ENCODE assay signal across 9 mouse cellular contexts in genomic region chr8:103644106-103644505, GRCm38 (mm10).
DNase-seq lines count a peak whose midpoint lies in the region.
"Had no signal": no experiment of that assay in that cellular context is flagged by ENCODE, and none has a peak within 500 bp of the region (broad histone marks: within the 10 kb centered on the region; RNA-seq: fewer than 3 reads in every experiment).

No protein-coding gene starts in this region.

- peak; percentile 77 to 80 for DNase-seq in cerebellum, postnatal 10 days
- DNase-seq in cerebellum, adult 18-20 months = no peak
- peak; percentile 16 to 17 for DNase-seq in kidney, postnatal 4 days
- no peak for DNase-seq in kidney, adult 11 months
- peak; percentile 62 to 64 for DNase-seq in layer of hippocampus, postnatal 10 days (ENCODE audit: low spot score in 2 of 2)
- peak; percentile 90 to 92 for DNase-seq in right cerebral cortex, postnatal 10 days (ENCODE audit: low spot score in 2 of 2)
- no peak for DNase-seq in B cell, adult 2 months
- DNase-seq in cerebellum, postnatal 36 days = no peak
- DNase-seq: gastrocnemius, postnatal 36 days had no signal

Comparison
In these comparisons a context has a peak if more than half of its experiments do, and no peak if none do; other contexts are left out.
1. DNase-seq: peak in cerebellum, postnatal 10 days (2 of 2), kidney, postnatal 4 days (2 of 2), layer of hippocampus, postnatal 10 days (2 of 2) and right cerebral cortex, postnatal 10 days (2 of 2); none in cerebellum, adult 18-20 months (0 of 2), kidney, adult 11 months (single experiment), B cell, adult 2 months (0 of 2) and cerebellum, postnatal 36 days (0 of 2).